Mouse (Mus musculus): ENCODE results near the gene Vps13d. TPM values are rescaled to one million over a fixed set of nuclear protein-coding genes. Genes with fewer than 3 reads are reported as not detected.
A peak's percentile ranks its signal among the peaks of the same experiment; 100 is the strongest.

The Vps13d gene
- total and polyA plus RNA-seq, 3 experiments, result 9.4 to 9.8 (median 9.7) TPM

GRCm38 (mm10) chr4:145193991-145194511 is 754 bp downstream of the Vps13d start:
- Histone ChIP-seq H3K4me3 (replicated peaks in 1 of 3; ENCODE audit: low read depth in 2 of 3, low read length in 2 of 3, poor library complexity in 1 of 3) (peak overlapping the region; percentile 82 to 96 (median 93)), H3K27ac (ENCODE audit: insufficient read depth, low read depth) (no peak overlapping the region), H3K9me3 (replicated peaks; ENCODE audit: low read length) (no peaks in the 10 kb centered on the region), H3K4me2 (ENCODE audit: insufficient read depth, low read depth, poor library complexity, severe bottlenecking) (peak overlapping the region; percentile 99), H3K9ac (ENCODE audit: insufficient read depth, low read depth) (peak overlapping the region; percentile 76), H3K27me3 (replicated peaks) (no peaks in the 10 kb centered on the region), H3K79me2 (replicated peaks; ENCODE audit: control insufficient read depth, extremely low read depth, insufficient read depth, poor library complexity, severe bottlenecking) (peaks cover 12% of the 10 kb centered on the region), H3K36me3 (replicated peaks in 1 of 2; ENCODE audit: control insufficient read depth in 1 of 2, insufficient read depth in 1 of 2, low read length in 1 of 2) (peaks cover 6 to 24% of the 10 kb centered on the region in 2 experiments), H3K4me1 (ENCODE audit: control insufficient read depth in 1 of 2, insufficient read depth in 2 of 2) (peaks cover 0 to 28% of the 10 kb centered on the region in 2 experiments; a peak in 2 of 4 replicates)
- no peak for TF ChIP-seq TCF12 (IDR thresholded peaks at IDR 0.05; ENCODE audit: low read depth, low read length)
- TF ChIP-seq ZNF384 (IDR thresholded peaks at IDR 0.05; ENCODE audit: low read depth, low read length), result no peak
- TF ChIP-seq USF1 (IDR thresholded peaks at IDR 0.05; ENCODE audit: low read depth, low read length), result no peak
- TF ChIP-seq E2F4 (IDR thresholded peaks at IDR 0.05; ENCODE audit: insufficient replicate concordance, low read depth, low read length), result no peak
- TF ChIP-seq MAFK (IDR thresholded peaks at IDR 0.05; ENCODE audit: insufficient replicate concordance, low read length), result no peak
- no peak for TF ChIP-seq MEF2A (IDR thresholded peaks at IDR 0.05; ENCODE audit: borderline replicate concordance, low read depth, low read length)
- no peak for TF ChIP-seq HCFC1 (IDR thresholded peaks at IDR 0.05; ENCODE audit: low read depth, low read length)
- no peak for TF ChIP-seq MYC (IDR thresholded peaks at IDR 0.05; ENCODE audit: low read depth, low read length)
- TF ChIP-seq NELFE (IDR thresholded peaks at IDR 0.05; ENCODE audit: low read depth, low read length), result no peak
- TF ChIP-seq TBP (conservative IDR thresholded peaks at IDR 0.05; ENCODE audit: low read depth, low read length), result no peak
- dilution Hi-C loops (cut with MboI; ENCODE audit: extremely low pct_ligation_motif_present, extremely low pct_unique_long_range_greater_than_20kb, low sequenced_read_pairs), result no loop called here
- in situ Hi-C loops (cut with MboI; ENCODE audit: low pct_ligation_motif_present, low pct_unique_long_range_greater_than_20kb, low sequenced_read_pairs), result no loop called here
- no peak for DNase-seq (ENCODE audit: extremely low read depth)

GRCm38 (mm10) chr4:145193406-145193805 is 1.4 kb downstream of the Vps13d start:
- peak overlapping the region; percentile 99 for H3K4me2 ChIP-seq (ENCODE audit: insufficient read depth, low read depth, poor library complexity, severe bottlenecking)
- H3K27ac ChIP-seq (ENCODE audit: insufficient read depth, low read depth), result no peak overlapping the region
- H3K36me3 ChIP-seq (replicated peaks in 1 of 2; ENCODE audit: control insufficient read depth in 1 of 2, insufficient read depth in 1 of 2, low read length in 1 of 2), result peaks cover 6 to 29% of the 10 kb centered on the region in 2 experiments
- no peak for DNase-seq (ENCODE audit: extremely low read depth)
- H3K9me3 ChIP-seq (replicated peaks; ENCODE audit: low read length), result no peaks in the 10 kb centered on the region
- peaks cover 0 to 28% of the 10 kb centered on the region in 2 experiments; a peak in 2 of 4 replicates for H3K4me1 ChIP-seq (ENCODE audit: control insufficient read depth in 1 of 2, insufficient read depth in 2 of 2)
- no peaks in the 10 kb centered on the region for H3K27me3 ChIP-seq (replicated peaks)
- H3K4me3 ChIP-seq (replicated peaks in 1 of 3; ENCODE audit: low read depth in 2 of 3, low read length in 2 of 3, poor library complexity in 1 of 3), result peak overlapping the region in 2 of 3 experiments; percentile 93 to 96
- dilution Hi-C loops (cut with MboI; ENCODE audit: extremely low pct_ligation_motif_present, extremely low pct_unique_long_range_greater_than_20kb, low sequenced_read_pairs), result no loop called here
- in situ Hi-C loops (cut with MboI; ENCODE audit: low pct_ligation_motif_present, low pct_unique_long_range_greater_than_20kb, low sequenced_read_pairs), result no loop called here
- peak overlapping the region; percentile 76 for H3K9ac ChIP-seq (ENCODE audit: insufficient read depth, low read depth)
- TF ChIP-seq KAT2A (IDR thresholded peaks at IDR 0.05; ENCODE audit: insufficient replicate concordance, low read length) (no peak), NRF1 (IDR thresholded peaks at IDR 0.05; ENCODE audit: low read depth, low read length) (no peak), GABPA (IDR thresholded peaks at IDR 0.05; ENCODE audit: insufficient replicate concordance, low read depth, low read length) (no peak), MYC (IDR thresholded peaks at IDR 0.05; ENCODE audit: low read depth, low read length) (no peak)
- peaks cover 12% of the 10 kb centered on the region for H3K79me2 ChIP-seq (replicated peaks; ENCODE audit: control insufficient read depth, extremely low read depth, insufficient read depth, poor library complexity, severe bottlenecking)

Measured in CH12.LX (cell line).